Mouse (Mus musculus): ENCODE measurements around the gene Ncf2.

- TF ChIP-seq E2F4 (IDR thresholded peaks at IDR 0.05; ENCODE audit: insufficient read depth): no peak
- TF ChIP-seq USF1 (IDR thresholded peaks at IDR 0.05; ENCODE audit: low read depth): no peak
- TF ChIP-seq CEBPB (IDR thresholded peaks at IDR 0.05; ENCODE audit: insufficient read depth, poor library complexity, severe bottlenecking): no peak
- TF ChIP-seq POLR2A (IDR thresholded peaks at IDR 0.05; ENCODE audit: insufficient read length, low read depth): no peak
- no peak for TF ChIP-seq POLR2AphosphoS2 (IDR thresholded peaks at IDR 0.05; ENCODE audit: insufficient read length, low read depth)
- no peak for TF ChIP-seq MYOG (IDR thresholded peaks at IDR 0.05; ENCODE audit: control insufficient read depth in 1 of 3, insufficient read depth in 1 of 3, insufficient read length in 2 of 3, low read depth in 2 of 3)
- no peak for TF ChIP-seq MAX (IDR thresholded peaks at IDR 0.05; ENCODE audit: low read depth)
- no peak for TF ChIP-seq MYOD1 (IDR thresholded peaks at IDR 0.05; ENCODE audit: control insufficient read depth in 1 of 3, insufficient read length in 2 of 3, low read depth in 2 of 3)
- no peak for TF ChIP-seq TCF12 (IDR thresholded peaks at IDR 0.05; ENCODE audit: insufficient read depth, poor library complexity, severe bottlenecking)
- no peak for TF ChIP-seq TCF3 (IDR thresholded peaks at IDR 0.05; ENCODE audit: insufficient read length, low read depth)
- TF ChIP-seq SRF (IDR thresholded peaks at IDR 0.05; ENCODE audit: control insufficient read depth, insufficient read length, low read depth): no peak
- TF ChIP-seq REST (IDR thresholded peaks at IDR 0.05; ENCODE audit: insufficient read depth, insufficient read length): no peak
These were observed 10.8 kb downstream of the Ncf2 start for GRCm38 (mm10) chr1:152810533-152811439.
